Mouse (Mus musculus) erythroblast, embryonic 14.5 days (primary cell): ENCODE measurements around the gene Ncoa5. TPM values are rescaled to one million over a fixed set of nuclear protein-coding genes. Genes with fewer than 3 reads are reported as not detected.

Experiments used
- H3K27me3 ChIP-seq: 2 replicates; pipeline ENCODE4 v1.6.1; 2012; ENCODE audit warnings: inconsistent platforms; ENCODE audit not compliant: control insufficient read depth
- H3K36me3 ChIP-seq: 2 replicates; pipeline ENCODE4 v1.6.1; 2012; ENCODE audit warnings: mild to moderate bottlenecking, inconsistent platforms; ENCODE audit not compliant: control insufficient read depth
- H3K4me1 ChIP-seq: 2 replicates; pipeline ENCODE4 v1.6.1; 2012; ENCODE audit warnings: inconsistent platforms; ENCODE audit not compliant: control insufficient read depth
- H3K4me3 ChIP-seq: replicated peaks from 2 replicates; pipeline ENCODE3; 2012; ENCODE audit warnings: moderate library complexity, mild to moderate bottlenecking, inconsistent platforms
- H3K9me3 ChIP-seq: 2 replicates; pipeline ENCODE4 v1.6.1; 2012; ENCODE audit warnings: low read length, inconsistent platforms, mixed read lengths; ENCODE audit not compliant: control insufficient read depth
- GATA1 ChIP-seq: IDR thresholded peaks from 2 replicates; pipeline ENCODE4 v1.6.1; 2012; ENCODE audit warnings: low read length, inconsistent platforms, mixed read lengths
- TAL1 ChIP-seq: IDR thresholded peaks from 3 replicates; pipeline ENCODE4 v1.6.1; 2012; ENCODE audit warnings: low read length, inconsistent platforms, mixed read lengths
- polyA plus RNA-seq: library from polyadenylated mRNA; stranded (reverse); fragments of >175 nt; gene quantifications from 2 replicates; pipeline ENCODE4 v1.2.3, GENCODE M21; 2012

The Ncoa5 gene
- polyA plus RNA-seq, 1 experiment = 1.7 TPM

- no peaks in the 10 kb centered on the region for H3K9me3 ChIP-seq
- H3K4me3 ChIP-seq = no peak overlapping the region
- no peaks in the 10 kb centered on the region for H3K36me3 ChIP-seq
- no peaks in the 10 kb centered on the region for H3K4me1 ChIP-seq
- TF ChIP-seq TAL1 = no peak
- TF ChIP-seq GATA1 = no peak
- H3K27me3 ChIP-seq = peaks cover 67% of the 10 kb centered on the region
Measured at GRCm38 (mm10) chr2:164967761-164968440, 66.8 kb downstream of the Ncoa5 start.

GRCm38 (mm10) chr2:164967193-164967592 is 67.5 kb downstream of the Ncoa5 start:
- no peak for TF ChIP-seq TAL1
- no peak for TF ChIP-seq GATA1
- Histone ChIP-seq H3K4me1 (no peaks in the 10 kb centered on the region), H3K27me3 (peaks cover 67% of the 10 kb centered on the region), H3K36me3 (no peaks in the 10 kb centered on the region), H3K9me3 (no peaks in the 10 kb centered on the region), H3K4me3 (no peak overlapping the region)

GRCm38 (mm10) chr2:164966381-164966780 is 68.3 kb downstream of the Ncoa5 start:
- Histone ChIP-seq H3K36me3 (no peaks in the 10 kb centered on the region), H3K9me3 (no peaks in the 10 kb centered on the region), H3K27me3 (peaks cover 63% of the 10 kb centered on the region), H3K4me3 (no peak overlapping the region), H3K4me1 (no peaks in the 10 kb centered on the region; the same call in 1 of the 2 replicates)
- TF ChIP-seq TAL1 (no peak), GATA1 (no peak)

GRCm38 (mm10) chr2:164964981-164965380 is 69.7 kb downstream of the Ncoa5 start:
- no peak overlapping the region for H3K4me3 ChIP-seq
- peaks cover 61% of the 10 kb centered on the region for H3K27me3 ChIP-seq
- TF ChIP-seq GATA1 = no peak
- no peak for TF ChIP-seq TAL1
- no peaks in the 10 kb centered on the region for H3K36me3 ChIP-seq
- peaks cover 8% of the 10 kb centered on the region for H3K4me1 ChIP-seq
- H3K9me3 ChIP-seq = no peaks in the 10 kb centered on the region

GRCm38 (mm10) chr2:164964242-164964894 is 70.3 kb downstream of the Ncoa5 start:
- no peak overlapping the region for H3K4me3 ChIP-seq
- H3K4me1 ChIP-seq = peaks cover 8% of the 10 kb centered on the region
- peaks cover 56% of the 10 kb centered on the region for H3K27me3 ChIP-seq
- TF ChIP-seq GATA1 = no peak
- no peak for TF ChIP-seq TAL1
- no peaks in the 10 kb centered on the region for H3K9me3 ChIP-seq
- no peaks in the 10 kb centered on the region for H3K36me3 ChIP-seq

- TF ChIP-seq TAL1 = no peak
- no peak for TF ChIP-seq GATA1
- H3K4me3 ChIP-seq = no peak overlapping the region
- peaks cover 8% of the 10 kb centered on the region for H3K4me1 ChIP-seq
- H3K9me3 ChIP-seq = peaks cover 5% of the 10 kb centered on the region; the same call in 1 of the 2 replicates
- peaks cover 34% of the 10 kb centered on the region for H3K27me3 ChIP-seq
- no peaks in the 10 kb centered on the region for H3K36me3 ChIP-seq
Measured at GRCm38 (mm10) chr2:164962183-164962580, 72.5 kb downstream of the Ncoa5 start.

- Histone ChIP-seq H3K4me3 (no peak overlapping the region), H3K9me3 (peaks cover 5% of the 10 kb centered on the region; the same call in 1 of the 2 replicates), H3K36me3 (no peaks in the 10 kb centered on the region), H3K4me1 (peaks cover 8% of the 10 kb centered on the region), H3K27me3 (peaks cover 31% of the 10 kb centered on the region)
- TF ChIP-seq TAL1 (no peak), GATA1 (no peak)
Measured at GRCm38 (mm10) chr2:164961506-164962182, 73.0 kb downstream of the Ncoa5 start.

- Histone ChIP-seq H3K4me3 (peak within 1 kb of the TSS; percentile 53), H3K36me3 (no peaks in the 10 kb centered on the region), H3K9me3 (peaks cover 5% of the 10 kb centered on the region; the same call in 1 of the 2 replicates), H3K27me3 (peaks cover 26% of the 10 kb centered on the region), H3K4me1 (peaks cover 8% of the 10 kb centered on the region)
- TF ChIP-seq TAL1 = no peak
- no peak for TF ChIP-seq GATA1
Measured at GRCm38 (mm10) chr2:164960716-164961441, 73.8 kb downstream of the Ncoa5 start, which contains the start of gene Slc12a5. Gene Slc12a5, plus strand, starts transcription at chr2:164960802.
